Mouse (Mus musculus): ENCODE results near the gene Slc51b.

The Slc51b gene

GRCm38 (mm10) chr9:65422760-65423501 is at the start of gene Slc51b:
Gene Slc51b, minus strand, starts transcription at chr9:65422955.
- DNase-seq = no peak

GRCm38 (mm10) chr9:65467686-65468085 is 44.9 kb upstream of the Slc51b start:
- peak; percentile 18 for DNase-seq

- no peak for DNase-seq
Measured at GRCm38 (mm10) chr9:65465241-65465640, 42.5 kb upstream of the Slc51b start.

GRCm38 (mm10) chr9:65464161-65464560 is 41.4 kb upstream of the Slc51b start:
- no peak for DNase-seq

GRCm38 (mm10) chr9:65462544-65462943 is 39.8 kb upstream of the Slc51b start:
- DNase-seq = no peak

GRCm38 (mm10) chr9:65460732-65461442 is 38.1 kb upstream of the Slc51b start, which contains the start of gene Spg21:
Gene Spg21, plus strand, starts transcription at chr9:65460947.
- DNase-seq = peak; percentile 97

GRCm38 (mm10) chr9:65460198-65460597 is 37.4 kb upstream of the Slc51b start:
- DNase-seq = no peak

GRCm38 (mm10) chr9:65458975-65459374 is 36.2 kb upstream of the Slc51b start:
- DNase-seq = no peak

- no peak for DNase-seq
Measured at GRCm38 (mm10) chr9:65447951-65448350, 25.2 kb upstream of the Slc51b start.

- DNase-seq = no peak
Measured at GRCm38 (mm10) chr9:65444692-65445091, 21.9 kb upstream of the Slc51b start.

GRCm38 (mm10) chr9:65435671-65436301 is 13.0 kb upstream of the Slc51b start, which contains the start of gene Mtfmt:
Gene Mtfmt, plus strand, starts transcription at chr9:65435782.
- peak; percentile 97 for DNase-seq

GRCm38 (mm10) chr9:65435211-65435610 is 12.5 kb upstream of the Slc51b start:
- DNase-seq = no peak

- DNase-seq = peak; percentile 47
Measured at GRCm38 (mm10) chr9:65434140-65434539, 11.4 kb upstream of the Slc51b start.

GRCm38 (mm10) chr9:65432236-65432635 is 9.5 kb upstream of the Slc51b start:
- peak; percentile 81 for DNase-seq

GRCm38 (mm10) chr9:65430921-65431320 is 8.2 kb upstream of the Slc51b start:
- DNase-seq = no peak

GRCm38 (mm10) chr9:65430401-65430800 is 7.6 kb upstream of the Slc51b start:
- no peak for DNase-seq

GRCm38 (mm10) chr9:65428003-65428402 is 5.2 kb upstream of the Slc51b start:
- no peak for DNase-seq

GRCm38 (mm10) chr9:65427511-65427910 is 4.8 kb upstream of the Slc51b start:
- no peak for DNase-seq

- DNase-seq = no peak
Measured at GRCm38 (mm10) chr9:65424393-65424792, 1.6 kb upstream of the Slc51b start.

- no peak for DNase-seq
Measured at GRCm38 (mm10) chr9:65419633-65420032, 3.1 kb downstream of the Slc51b start.

- DNase-seq = no peak
Measured at GRCm38 (mm10) chr9:65417738-65418137, 5.0 kb downstream of the Slc51b start.

- no peak for DNase-seq
Measured at GRCm38 (mm10) chr9:65411326-65411725, 11.4 kb downstream of the Slc51b start.

- DNase-seq = no peak
Measured at GRCm38 (mm10) chr9:65410378-65410777, 12.4 kb downstream of the Slc51b start.

- DNase-seq = no peak
Measured at GRCm38 (mm10) chr9:65408871-65409295, 13.9 kb downstream of the Slc51b start.

All from embryo, embryonic 11 days (tissue).